In the genomic region with DNA sequence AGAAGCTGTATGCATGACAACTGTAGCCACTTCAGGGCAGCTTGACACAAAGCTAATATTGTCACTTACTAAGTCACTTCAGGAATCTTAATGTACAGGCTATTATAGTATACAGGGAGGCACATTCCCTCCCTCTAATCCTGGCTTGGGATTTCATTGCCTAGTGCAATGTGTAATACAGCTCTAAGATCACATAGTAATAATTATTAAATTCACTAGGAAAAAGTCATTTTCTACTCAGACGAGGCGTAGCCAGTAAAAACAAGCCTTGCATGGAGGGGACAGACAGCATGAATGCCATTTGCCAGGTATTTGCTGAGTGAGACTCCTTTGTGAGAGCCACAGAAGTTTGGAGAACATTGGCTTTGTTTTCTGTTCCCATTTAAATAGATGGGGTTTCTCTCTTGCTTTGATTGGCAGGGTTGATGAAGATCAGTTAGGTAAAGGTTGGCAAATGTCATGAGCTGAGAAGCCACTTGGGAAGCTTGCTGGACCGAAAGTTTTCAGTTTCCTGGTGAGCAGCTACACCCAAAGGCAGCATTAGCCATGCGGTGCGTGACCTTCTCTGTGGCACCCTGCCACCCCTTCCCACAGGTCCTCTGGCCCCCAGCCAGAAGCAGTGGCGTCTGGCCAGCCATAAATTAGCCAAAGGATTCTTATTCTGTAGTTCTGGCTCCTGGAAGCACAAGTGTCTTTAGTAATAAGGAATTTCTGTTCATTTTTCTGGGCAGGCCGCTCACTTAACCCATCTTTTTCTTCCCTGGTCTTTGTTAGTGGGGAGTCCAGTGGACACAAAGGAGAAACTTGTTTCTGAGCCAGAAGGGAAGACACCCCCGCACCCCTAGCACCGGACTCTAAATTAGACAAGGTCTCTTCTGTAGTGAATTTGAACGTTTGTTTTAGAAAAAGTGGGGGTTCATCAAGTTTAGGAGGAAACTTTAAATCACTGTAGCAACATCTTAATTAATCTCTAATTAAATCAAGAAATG, we compare ENCODE assay signal across 8 mouse cellular contexts. TPM values are rescaled to one million over a fixed set of nuclear protein-coding genes. Genes with fewer than 3 reads are reported as not detected.
DNase-seq lines count a peak whose midpoint lies in the region; ATAC-seq lines count a peak whose summit lies in the region.

No protein-coding gene starts in this region.

- 59% methylated on average over 10 of the region's 10 CpGs for WGBS in neural tube, embryonic 12.5 days
- WGBS in intestine, embryonic 16.5 days: 69% methylated on average over 10 of the region's 10 CpGs

- H3K4me3 ChIP-seq in neural tube, embryonic 12.5 days: no peak overlapping the region
- no peak overlapping the region for H3K4me3 ChIP-seq in intestine, embryonic 16.5 days (ENCODE audit: low read length)

- H3K36me3 ChIP-seq in neural tube, embryonic 12.5 days: no peaks in the 10 kb centered on the region
- H3K36me3 ChIP-seq in intestine, embryonic 16.5 days (ENCODE audit: control insufficient read depth, insufficient read depth, low read length): no peaks in the 10 kb centered on the region

- intact Hi-C loops in heart, postnatal 10 days (cut with DNase I): no loop called here

- H3K27me3 ChIP-seq in neural tube, embryonic 12.5 days (replicated peaks): no peaks in the 10 kb centered on the region
- H3K27me3 ChIP-seq in intestine, embryonic 16.5 days (replicated peaks; ENCODE audit: control insufficient read depth, insufficient read depth, low read length): no peaks in the 10 kb centered on the region

- H3K9ac ChIP-seq in neural tube, embryonic 12.5 days: no peak overlapping the region
- H3K9ac ChIP-seq in intestine, embryonic 16.5 days (ENCODE audit: low read depth, low read length): no peak overlapping the region

- peak; percentile 63; the same call in 1 of the 2 replicates for ATAC-seq in neural tube, embryonic 12.5 days (ENCODE audit: low FRiP score, low read depth)
- no peak for ATAC-seq in intestine, embryonic 16.5 days

- no peak overlapping the region for H3K27ac ChIP-seq in neural tube, embryonic 12.5 days
- H3K27ac ChIP-seq in intestine, embryonic 16.5 days (ENCODE audit: low read length): no peak overlapping the region

- H3K4me2 ChIP-seq in neural tube, embryonic 12.5 days (replicated peaks): no peak overlapping the region
- no peak overlapping the region for H3K4me2 ChIP-seq in intestine, embryonic 16.5 days (ENCODE audit: low read depth, low read length)

- peaks cover 7% of the 10 kb centered on the region; the same call in 1 of the 2 replicates for H3K4me1 ChIP-seq in neural tube, embryonic 12.5 days
- no peaks in the 10 kb centered on the region for H3K4me1 ChIP-seq in intestine, embryonic 16.5 days (ENCODE audit: control insufficient read depth, insufficient read depth, low read length)

- no peaks in the 10 kb centered on the region for H3K9me3 ChIP-seq in neural tube, embryonic 12.5 days
- H3K9me3 ChIP-seq in intestine, embryonic 16.5 days (ENCODE audit: control insufficient read depth, low read length): no peaks in the 10 kb centered on the region

- peak; percentile 9 for DNase-seq in thymus, postnatal 4 days
- no peak for DNase-seq in thymus, postnatal 10 days (ENCODE audit: low spot score in 2 of 2)
- peak; percentile 85 to 88 for DNase-seq in cerebellum, postnatal 14 days
- peak; percentile 77 to 79 for DNase-seq in heart, postnatal 10 days
- peak; percentile 36 to 55 for DNase-seq in left cerebral cortex, adult 18-20 months (ENCODE audit: low spot score in 2 of 2)
- no peak for DNase-seq in B cell, adult 2 months

RNA-seq across cellular contexts. Expression of gene Bckdhb, which starts 37.4 kb away (rescaled TPM):
- total RNA-seq in heart, postnatal 10 days (2021): 10 to 100 TPM; 36.3 to 53.4 TPM
- 10 to 100 TPM; 38.8 to 41.7 TPM for total RNA-seq in left cerebral cortex, adult 18-20 months (2021)
- polyA plus RNA-seq in neural tube, embryonic 12.5 days (2016; fragmentation: Nextera tagmentation; extraction: Ambion mirVana): 35.0 and 38.2 TPM in 2 replicates
- 25.9 and 30.7 TPM in 2 replicates for polyA plus RNA-seq in intestine, embryonic 16.5 days (2015; fragmentation: Nextera tagmentation; extraction: Ambion mirVana)

Comparison
In these comparisons a context has a peak if more than half of its experiments do, and no peak if none do; other contexts are left out.
1. DNase-seq: peak in thymus, postnatal 4 days (single experiment), cerebellum, postnatal 14 days (2 of 2), heart, postnatal 10 days (2 of 2) and left cerebral cortex, adult 18-20 months (2 of 2); none in thymus, postnatal 10 days (0 of 2) and B cell, adult 2 months (0 of 2).